Mouse (Mus musculus) G1E (cell line): ENCODE results near the gene Hectd4.

Experiments used
- CTCF ChIP-seq: IDR thresholded peaks from 2 replicates; pipeline ENCODE4 v1.5.1; 2012; ENCODE audit warnings: low read depth, low read length, inconsistent platforms, mixed read lengths
- GATA1 ChIP-seq: IDR thresholded peaks from 2 replicates; pipeline ENCODE4 v1.6.1; 2012; ENCODE audit warnings: borderline replicate concordance, low read length, inconsistent platforms, mixed read lengths
- POLR2AphosphoS5 ChIP-seq: IDR thresholded peaks from 2 replicates; pipeline ENCODE4 v1.6.1; 2012; ENCODE audit warnings: low read depth, low read length, inconsistent platforms; ENCODE audit not compliant: insufficient replicate concordance
- TAL1 ChIP-seq: conservative IDR thresholded peaks from 2 replicates; pipeline ENCODE4 v1.6.1; 2012; ENCODE audit warnings: low read depth, low read length, inconsistent platforms, mixed read lengths

DNA sequence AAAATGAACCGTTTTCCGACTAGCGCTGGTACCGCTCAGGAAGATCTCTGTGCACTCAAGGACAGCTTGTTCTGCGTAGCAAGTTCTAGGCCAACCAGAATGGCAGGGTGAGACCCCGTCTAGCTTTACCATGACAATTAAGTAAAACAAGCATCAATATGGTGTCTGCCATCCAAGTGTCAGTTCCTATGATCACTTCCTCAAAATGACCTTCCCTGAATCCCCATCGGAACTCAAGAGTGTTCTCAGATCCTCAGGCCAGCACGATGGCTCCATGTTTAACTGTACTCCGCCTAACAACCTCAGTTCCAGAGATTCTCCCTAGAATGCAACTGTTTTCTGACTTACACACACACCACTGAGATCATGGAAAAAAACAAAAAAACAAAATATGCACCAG lies 31.8 kb upstream of the Hectd4 start:
- TF ChIP-seq TAL1 (no peak), CTCF (no peak), GATA1 (no peak), POLR2AphosphoS5 (no peak)
